Mouse (Mus musculus) c-Kit-positive CD71-positive TER-119-positive erythroid progenitor cells, embryonic 14.5 days (primary cell): ENCODE results near the gene Znhit6.

Source experiments
- DNase-seq: peaks from one replicate; pipeline ENCODE4 v3.0.0-alpha.2; 2013; ENCODE audit warnings: low spot score

Gene Znhit6

GRCm38 (mm10) chr3:145605437-145606123 lies 29.6 kb downstream of the Znhit6 start:
- no peak for DNase-seq

GRCm38 (mm10) chr3:145608320-145608719 lies 32.3 kb downstream of the Znhit6 start:
- DNase-seq, result no peak

- peak; percentile 15 for DNase-seq
Observed at GRCm38 (mm10) chr3:145612662-145613061, 36.7 kb downstream of the Znhit6 start.

GRCm38 (mm10) chr3:145613234-145613633 lies 37.2 kb downstream of the Znhit6 start:
- DNase-seq, result no peak

- no peak for DNase-seq
Observed at GRCm38 (mm10) chr3:145614362-145615115, 38.5 kb downstream of the Znhit6 start.

GRCm38 (mm10) chr3:145618299-145618698 lies 42.3 kb downstream of the Znhit6 start:
- no peak for DNase-seq

- DNase-seq, result no peak
Observed at GRCm38 (mm10) chr3:145619621-145620365, 43.8 kb downstream of the Znhit6 start.

GRCm38 (mm10) chr3:145621209-145621608 lies 45.2 kb downstream of the Znhit6 start:
- DNase-seq, result no peak

- no peak for DNase-seq
Observed at GRCm38 (mm10) chr3:145623047-145623446, 47.0 kb downstream of the Znhit6 start.

GRCm38 (mm10) chr3:145624786-145625185 lies 48.8 kb downstream of the Znhit6 start:
- no peak for DNase-seq

- no peak for DNase-seq
Observed at GRCm38 (mm10) chr3:145625546-145625945, 49.5 kb downstream of the Znhit6 start.

GRCm38 (mm10) chr3:145626063-145626462 lies 50.1 kb downstream of the Znhit6 start:
- no peak for DNase-seq

GRCm38 (mm10) chr3:145627830-145628229 lies 51.8 kb downstream of the Znhit6 start:
- DNase-seq, result no peak

- DNase-seq, result no peak
Observed at GRCm38 (mm10) chr3:145628643-145629042, 52.6 kb downstream of the Znhit6 start.

GRCm38 (mm10) chr3:145632888-145633287 lies 56.9 kb downstream of the Znhit6 start:
- DNase-seq, result no peak

- DNase-seq, result no peak
Observed at GRCm38 (mm10) chr3:145634002-145634710, 58.2 kb downstream of the Znhit6 start.

- no peak for DNase-seq
Observed at GRCm38 (mm10) chr3:145640170-145640569, 64.2 kb downstream of the Znhit6 start.

GRCm38 (mm10) chr3:145640583-145640982 lies 64.6 kb downstream of the Znhit6 start:
- DNase-seq, result no peak

- DNase-seq, result no peak
Observed at GRCm38 (mm10) chr3:145641036-145641685, 65.2 kb downstream of the Znhit6 start.

GRCm38 (mm10) chr3:145641878-145642277 lies 65.9 kb downstream of the Znhit6 start:
- DNase-seq, result no peak

- DNase-seq, result no peak
Observed at GRCm38 (mm10) chr3:145642861-145643260, 66.9 kb downstream of the Znhit6 start.

- no peak for DNase-seq
Observed at GRCm38 (mm10) chr3:145645463-145645862, 69.5 kb downstream of the Znhit6 start.
